Mouse (Mus musculus): ENCODE data around the gene Opn1sw. TPM values are rescaled to one million over a fixed set of nuclear protein-coding genes. Genes with fewer than 3 reads are reported as not detected.
A peak's percentile ranks its signal among the peaks of the same experiment; 100 is the strongest.
"Not testable (repeated sequence)": the region's sequence is repeated elsewhere in the genome, so short reads cannot be mapped to it uniquely, and the experiment has no call there.

Gene Opn1sw
- total RNA-seq, 2 experiments from 2014 or later, result 0.09 to 0.14 TPM

DNA sequence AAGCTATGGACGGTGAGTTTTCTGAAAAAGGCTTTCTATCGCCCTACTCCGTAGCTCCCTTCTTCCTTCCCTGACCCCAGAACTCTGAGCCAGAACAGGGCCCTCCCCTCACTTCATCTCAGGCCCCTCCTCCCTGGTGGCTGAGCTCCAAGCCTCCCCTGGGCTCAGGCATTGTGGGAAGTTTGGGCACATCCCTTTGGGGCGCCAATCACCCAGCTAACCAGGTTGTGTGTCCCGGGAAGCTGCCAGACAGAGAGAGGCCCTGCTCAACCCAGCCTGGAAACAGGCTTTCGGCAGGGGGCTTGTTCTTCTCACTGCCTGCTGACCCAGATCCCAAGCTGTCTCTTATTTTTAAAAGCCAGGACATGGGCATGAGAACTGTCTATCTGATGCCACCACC lies 9.3 kb upstream of the Opn1sw start:
- intact Hi-C loops (cut with DNase I; ENCODE audit: low total_unique reads), result loop anchor here (5.0 kb wide), 1 partner anchor 75 kb away; the partner anchor contains the start of gene Atp6v1fnb
- DNase-seq, result no peak

DNA sequence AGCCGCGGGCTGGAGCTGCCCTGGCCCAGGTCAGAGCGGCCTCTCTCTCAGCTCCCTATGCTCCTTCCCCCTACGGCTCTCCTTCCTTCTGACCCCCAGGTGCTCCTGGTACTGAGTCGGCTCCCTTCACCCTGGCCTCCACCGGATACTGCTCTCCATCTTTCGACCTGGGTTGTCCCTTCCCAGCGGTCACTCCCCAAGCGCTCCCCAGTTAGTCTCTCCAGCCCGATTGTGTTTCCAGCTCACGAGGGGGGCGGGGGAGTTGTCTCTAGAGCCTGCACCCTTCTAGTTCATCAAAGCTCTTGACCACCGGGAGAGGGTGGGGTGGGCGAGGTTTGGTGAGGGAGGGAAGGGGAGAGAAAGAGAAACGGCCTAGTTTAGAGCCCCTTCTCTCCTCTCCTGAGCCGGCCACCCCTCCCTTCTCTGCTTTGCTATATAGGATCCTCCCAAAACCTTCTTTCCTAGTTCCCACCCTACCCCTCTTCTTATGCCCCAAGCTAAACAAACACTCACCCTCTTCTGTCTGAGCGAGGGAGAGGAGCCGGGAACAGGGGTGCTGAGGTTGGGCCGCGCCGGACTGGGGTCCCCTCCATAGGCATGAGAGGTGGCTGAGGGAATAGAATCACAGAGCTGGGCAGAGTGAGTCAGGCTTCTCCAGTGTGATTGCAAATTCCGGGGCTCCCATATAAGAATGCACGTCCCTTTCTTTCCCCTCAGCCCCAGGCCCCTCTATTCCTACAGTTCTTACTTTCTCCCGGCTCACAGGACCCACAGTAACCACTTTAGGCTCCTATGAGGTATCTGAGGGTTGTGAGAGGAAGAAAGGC lies 8.7 kb upstream of the Opn1sw start:
- intact Hi-C loops (cut with DNase I; ENCODE audit: low total_unique reads), result loop anchor here (5.0 kb wide), 1 partner anchor 75 kb away; the partner anchor contains the start of gene Atp6v1fnb
- peak; percentile 10 for DNase-seq

DNA sequence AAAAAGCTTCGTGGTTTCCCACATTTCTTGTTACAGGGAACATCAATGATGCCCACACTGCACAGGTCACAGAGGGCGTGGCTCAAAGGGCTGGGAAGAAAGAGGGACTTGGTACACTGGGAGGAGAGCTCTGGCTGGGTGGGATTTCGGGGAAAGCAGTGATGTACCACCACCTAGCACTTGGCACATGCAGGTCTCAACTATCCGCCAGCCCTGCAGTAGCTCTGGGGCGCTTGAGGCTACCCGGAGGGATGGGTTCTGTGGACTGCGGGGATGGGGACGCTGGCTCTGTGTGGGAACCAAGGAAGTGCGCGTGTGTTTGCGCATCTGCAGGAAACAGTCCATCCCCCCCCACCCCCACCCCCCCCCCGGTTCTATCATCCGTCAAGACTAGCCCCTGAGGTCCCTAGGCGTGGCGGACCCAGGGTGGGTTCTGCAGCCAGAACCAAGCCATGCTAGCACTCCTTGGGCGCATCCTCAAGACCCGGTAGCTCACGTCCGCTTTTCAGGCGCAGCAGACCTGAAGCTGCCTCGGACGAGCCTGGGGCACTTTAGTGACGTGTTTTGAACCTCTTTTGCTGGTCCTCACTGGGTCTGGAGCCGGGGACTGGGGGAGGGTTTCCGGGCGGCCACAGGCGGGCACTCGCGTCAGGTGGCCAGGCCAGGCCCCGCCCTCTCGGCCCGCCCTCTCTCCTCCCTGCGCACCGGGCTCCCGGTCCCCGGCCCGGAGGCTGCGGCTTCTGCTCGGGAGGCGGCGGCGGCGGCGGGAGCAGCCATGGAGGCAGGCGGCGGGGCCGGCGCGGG lies 7.8 kb upstream of the Opn1sw start, which contains the start of gene Ccdc136:
TSS of gene Ccdc136 (plus strand) at position 400 of the 804 bp plus-strand sequence.
- intact Hi-C loops (cut with DNase I; ENCODE audit: low total_unique reads), result loop anchor here (5.0 kb wide), 1 partner anchor 76 kb away; the partner anchor contains the start of gene Atp6v1fnb
- DNase-seq, result peak; percentile 71

DNA sequence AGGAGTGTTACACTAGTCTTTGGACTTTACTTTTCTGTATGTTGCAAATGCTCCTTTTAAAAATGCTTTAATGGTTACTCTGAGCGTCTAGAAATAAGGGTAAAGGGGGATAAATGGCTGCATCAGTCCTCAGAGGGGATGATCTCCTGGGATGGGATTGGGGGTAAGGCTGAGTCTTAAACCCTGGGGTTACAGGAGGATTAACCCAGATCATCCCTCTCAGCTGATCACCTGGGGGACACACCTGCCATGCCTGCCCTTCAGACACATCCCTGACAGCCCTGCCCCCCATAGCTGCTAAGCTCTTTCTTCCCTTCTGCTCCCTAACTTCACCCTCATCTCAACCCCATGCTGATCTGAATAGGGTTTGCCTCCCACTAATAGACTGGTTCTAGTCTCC lies 6.0 kb upstream of the Opn1sw start:
- DNase-seq, result no peak
- intact Hi-C loops (cut with DNase I; ENCODE audit: low total_unique reads), result no loop called here

DNA sequence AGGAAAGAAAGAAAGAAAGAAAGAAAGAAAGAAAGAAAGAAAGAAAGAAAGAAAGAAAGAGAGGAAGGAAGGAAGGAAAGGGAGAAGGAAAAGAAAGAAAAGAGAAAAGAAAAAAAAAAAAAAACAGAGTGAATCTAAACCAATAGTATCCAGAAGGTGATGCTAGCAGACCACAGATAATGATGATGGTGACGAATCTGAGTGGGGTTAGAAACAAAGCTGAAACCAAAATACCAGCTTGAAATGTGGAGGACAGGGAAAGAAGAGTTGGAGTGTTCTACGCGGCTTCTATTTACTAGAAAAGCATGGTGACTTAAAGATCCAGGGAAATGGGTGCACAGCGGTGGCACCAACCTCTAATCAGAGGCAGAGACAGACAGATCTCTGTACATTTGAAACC lies 3.5 kb upstream of the Opn1sw start:
- no peak for DNase-seq
- intact Hi-C loops (cut with DNase I; ENCODE audit: low total_unique reads), result no loop called here

DNA sequence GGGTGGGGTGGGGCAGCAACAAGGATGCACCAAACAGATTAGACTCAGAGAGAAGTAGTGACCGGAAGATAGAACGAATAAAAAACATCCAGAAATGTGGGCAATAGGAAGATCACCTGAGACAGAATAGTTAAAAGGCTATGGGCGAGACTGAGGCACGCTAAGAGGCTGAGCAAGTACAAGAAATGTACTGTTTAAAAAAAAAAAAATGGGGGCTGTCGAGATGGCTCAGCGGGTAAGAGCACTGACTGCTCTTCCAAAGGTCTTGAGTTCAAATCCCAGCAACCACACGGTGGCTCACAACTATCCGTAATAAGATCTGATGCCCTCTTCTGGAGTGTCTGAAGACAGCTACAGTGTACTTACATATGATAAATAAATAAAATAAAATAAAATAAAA lies 3.0 kb upstream of the Opn1sw start:
- intact Hi-C loops (cut with DNase I; ENCODE audit: low total_unique reads), result not testable (repeated sequence)

DNA sequence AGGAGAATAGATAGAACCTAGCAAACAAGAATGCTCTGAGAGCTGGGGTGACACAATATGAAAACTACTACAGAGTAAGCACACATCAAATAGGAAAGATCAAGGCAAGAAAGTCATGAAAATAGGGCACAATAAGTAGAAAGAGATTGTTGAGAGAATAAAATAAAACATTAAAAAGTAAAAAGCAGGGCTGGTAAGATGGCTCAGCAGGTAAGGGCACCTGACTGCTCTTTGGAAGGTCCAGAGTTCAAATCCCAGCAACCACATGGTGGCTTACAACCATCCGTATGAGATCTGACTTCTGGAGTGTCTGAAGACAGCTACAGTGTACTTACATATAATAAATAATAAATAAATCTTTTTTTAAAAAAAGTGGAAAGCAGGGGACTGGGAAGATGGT lies 2.2 kb upstream of the Opn1sw start:
- intact Hi-C loops (cut with DNase I; ENCODE audit: low total_unique reads); DNase-seq: not testable (repeated sequence)

More for the DNA sequence above, 3.0 kb upstream of the Opn1sw start:
- DNase-seq, result not testable (repeated sequence)

DNA sequence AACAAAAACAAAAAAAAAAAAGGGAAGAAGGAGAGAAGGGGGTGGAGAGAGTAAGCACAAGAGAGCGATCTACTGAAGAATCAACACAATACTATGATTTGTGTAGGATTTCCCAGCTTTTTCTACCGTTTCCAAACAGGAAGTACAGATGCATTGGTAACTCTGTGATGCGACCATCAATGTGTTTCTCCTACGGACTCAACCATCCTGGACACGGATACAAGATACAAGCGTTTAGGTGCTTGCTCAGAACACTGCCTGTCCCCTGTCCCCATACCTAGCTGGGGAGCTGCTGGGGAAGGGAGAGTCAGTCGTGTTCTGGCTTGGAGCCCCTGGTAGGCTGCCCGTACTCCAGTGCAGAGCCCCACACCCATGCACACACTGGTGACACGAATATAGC lies 1.2 kb upstream of the Opn1sw start:
- intact Hi-C loops (cut with DNase I; ENCODE audit: low total_unique reads), result no loop called here

DNA sequence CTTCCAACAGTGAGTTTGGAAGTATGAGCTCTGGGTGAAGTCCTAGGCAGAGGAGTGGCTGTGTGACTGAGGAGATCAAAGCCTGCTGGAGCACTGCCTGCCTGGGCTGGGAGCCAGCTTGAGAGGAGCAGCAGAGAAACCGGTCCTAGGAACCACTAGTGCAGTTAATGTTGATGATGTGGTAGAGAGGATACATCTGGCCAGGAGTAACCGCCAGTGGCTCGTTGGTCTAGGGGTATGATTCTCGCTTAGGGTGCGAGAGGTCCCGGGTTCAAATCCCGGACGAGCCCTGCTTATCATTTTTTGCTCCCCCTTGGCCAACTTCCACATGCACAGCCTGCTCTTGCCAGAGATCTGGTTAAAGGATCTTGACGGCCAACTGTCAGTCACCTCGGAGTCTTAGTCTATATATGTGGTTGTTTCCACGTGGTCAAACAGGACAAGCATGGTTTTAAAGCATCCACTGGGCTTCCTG lies 375 bp upstream of the Opn1sw start:
- peak; percentile 96 for DNase-seq
- intact Hi-C loops (cut with DNase I; ENCODE audit: low total_unique reads), result no loop called here

More for the DNA sequence above, 1.2 kb upstream of the Opn1sw start:
- DNase-seq, result no peak

DNA sequence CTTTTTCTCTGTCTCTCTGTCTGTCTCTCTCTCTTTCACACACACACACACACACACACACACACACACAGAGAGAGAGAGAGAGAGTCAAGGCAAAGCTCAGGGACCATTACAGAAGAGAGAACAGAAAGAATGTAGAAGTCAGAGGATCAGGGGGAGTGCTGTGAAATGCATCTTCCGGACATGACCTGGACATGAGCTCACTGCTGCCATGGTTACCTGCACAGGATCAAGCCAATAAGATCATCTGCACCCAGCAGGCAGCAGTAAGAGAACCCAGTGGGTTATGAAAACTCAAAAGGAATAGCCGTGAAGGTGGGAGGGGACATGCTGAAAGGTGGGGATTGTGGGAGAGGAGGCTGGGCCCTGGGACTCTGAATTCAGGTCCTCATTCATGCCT lies 5.8 kb downstream of the Opn1sw start:
- intact Hi-C loops (cut with DNase I; ENCODE audit: low total_unique reads), result no loop called here
- no peak for DNase-seq

DNA sequence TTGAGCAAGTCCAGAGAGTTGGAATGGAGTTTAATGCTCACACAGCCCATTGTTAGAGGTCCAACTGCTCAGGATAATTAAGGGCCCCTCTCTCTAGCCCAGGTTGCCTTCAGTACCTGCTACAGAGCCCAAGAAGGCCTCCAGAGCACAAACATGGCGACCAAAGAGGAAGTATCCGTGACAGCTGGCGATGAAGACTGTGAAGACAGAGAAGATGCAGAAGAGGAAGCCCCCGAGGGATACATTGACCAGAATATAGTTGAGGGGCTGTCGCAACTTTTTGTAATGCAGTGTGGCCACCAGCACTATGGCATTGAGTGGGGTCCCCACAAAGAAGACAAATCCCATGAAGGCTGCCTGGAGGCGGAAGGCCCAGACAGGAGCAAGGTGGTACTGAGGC lies 8.3 kb downstream of the Opn1sw start:
- intact Hi-C loops (cut with DNase I; ENCODE audit: low total_unique reads), result no loop called here
- DNase-seq, result no peak

DNA sequence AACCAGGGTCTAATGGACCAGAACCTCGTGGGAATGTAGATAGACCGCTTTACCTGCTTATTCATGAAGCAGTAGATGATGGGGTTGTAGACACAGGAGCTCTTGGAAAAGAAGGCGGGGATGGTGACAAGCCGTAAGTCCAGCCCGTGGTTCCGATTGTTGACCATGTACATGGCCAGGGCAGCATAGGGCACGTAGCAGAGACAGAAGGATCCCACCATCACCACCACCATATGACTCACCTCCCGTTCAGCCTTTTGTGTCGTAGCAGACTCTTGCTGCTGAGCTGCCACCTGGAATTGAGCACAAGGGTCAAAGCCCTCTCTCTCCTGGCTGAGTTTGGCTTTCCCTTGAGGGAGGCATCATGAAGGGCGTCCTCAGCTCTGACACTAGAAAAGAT lies 9.6 kb downstream of the Opn1sw start:
- no peak for DNase-seq
- intact Hi-C loops (cut with DNase I; ENCODE audit: low total_unique reads), result no loop called here

DNA sequence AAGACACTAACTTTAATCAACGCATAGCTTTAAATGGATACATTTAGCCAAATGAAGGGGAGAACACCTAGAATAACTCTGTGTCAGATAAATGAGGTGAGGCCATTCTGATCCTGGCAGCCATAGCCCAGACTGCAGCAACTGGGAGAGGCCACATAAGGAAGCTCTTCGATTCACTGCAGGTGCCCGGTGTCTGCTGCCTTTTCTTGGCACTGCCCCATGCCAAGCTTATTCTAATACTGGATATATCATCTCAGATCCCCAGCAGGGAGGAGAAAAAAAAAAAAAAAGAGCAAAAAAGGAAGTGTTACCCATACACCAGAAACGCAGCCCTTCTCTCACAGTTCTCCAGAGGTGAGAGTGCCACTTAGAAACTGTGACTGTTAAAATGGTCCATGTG lies 10.9 kb downstream of the Opn1sw start:
- intact Hi-C loops (cut with DNase I; ENCODE audit: low total_unique reads), result no loop called here
- no peak for DNase-seq

DNA sequence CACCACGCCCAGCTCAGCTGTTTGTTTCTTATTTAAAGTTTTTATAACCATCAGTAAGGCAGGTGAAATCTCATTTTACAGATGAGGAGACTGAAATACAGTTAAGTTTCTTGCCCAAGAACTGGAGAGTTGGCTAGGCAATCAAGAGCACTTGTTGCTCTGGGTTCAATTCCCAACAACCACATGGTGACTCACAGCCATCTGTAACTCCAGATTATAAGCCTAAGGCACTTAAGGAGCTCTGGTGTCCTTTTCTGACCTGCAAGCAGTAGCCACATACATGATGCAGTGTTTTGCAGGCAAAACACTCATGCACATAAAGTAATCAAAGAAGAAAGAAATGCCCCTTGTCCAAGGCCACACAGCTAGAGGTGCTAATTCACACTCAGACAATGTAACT lies 23.0 kb downstream of the Opn1sw start:
- intact Hi-C loops (cut with DNase I; ENCODE audit: low total_unique reads), result no loop called here
- no peak for DNase-seq

DNA sequence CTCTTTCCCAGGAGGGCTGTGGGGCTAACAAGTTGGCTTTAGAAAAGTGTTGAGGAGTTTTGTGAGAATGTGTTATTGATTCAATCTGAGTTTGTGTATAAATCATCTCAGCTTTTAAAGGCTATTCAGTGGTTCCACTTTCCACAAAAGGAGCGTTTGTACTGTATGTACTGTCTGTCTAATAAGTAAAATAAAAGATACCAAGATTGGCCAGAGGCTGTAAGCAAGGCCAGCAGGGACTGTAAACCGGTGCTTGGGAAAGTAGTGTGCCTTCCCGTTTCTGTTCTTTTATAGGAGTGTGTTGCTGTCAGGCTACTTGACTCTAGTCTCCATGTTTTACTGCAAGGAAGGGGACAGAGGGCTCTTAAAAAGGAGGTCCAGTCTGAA lies 25.1 kb downstream of the Opn1sw start:
- no peak for DNase-seq
- intact Hi-C loops (cut with DNase I; ENCODE audit: low total_unique reads), result no loop called here

DNA sequence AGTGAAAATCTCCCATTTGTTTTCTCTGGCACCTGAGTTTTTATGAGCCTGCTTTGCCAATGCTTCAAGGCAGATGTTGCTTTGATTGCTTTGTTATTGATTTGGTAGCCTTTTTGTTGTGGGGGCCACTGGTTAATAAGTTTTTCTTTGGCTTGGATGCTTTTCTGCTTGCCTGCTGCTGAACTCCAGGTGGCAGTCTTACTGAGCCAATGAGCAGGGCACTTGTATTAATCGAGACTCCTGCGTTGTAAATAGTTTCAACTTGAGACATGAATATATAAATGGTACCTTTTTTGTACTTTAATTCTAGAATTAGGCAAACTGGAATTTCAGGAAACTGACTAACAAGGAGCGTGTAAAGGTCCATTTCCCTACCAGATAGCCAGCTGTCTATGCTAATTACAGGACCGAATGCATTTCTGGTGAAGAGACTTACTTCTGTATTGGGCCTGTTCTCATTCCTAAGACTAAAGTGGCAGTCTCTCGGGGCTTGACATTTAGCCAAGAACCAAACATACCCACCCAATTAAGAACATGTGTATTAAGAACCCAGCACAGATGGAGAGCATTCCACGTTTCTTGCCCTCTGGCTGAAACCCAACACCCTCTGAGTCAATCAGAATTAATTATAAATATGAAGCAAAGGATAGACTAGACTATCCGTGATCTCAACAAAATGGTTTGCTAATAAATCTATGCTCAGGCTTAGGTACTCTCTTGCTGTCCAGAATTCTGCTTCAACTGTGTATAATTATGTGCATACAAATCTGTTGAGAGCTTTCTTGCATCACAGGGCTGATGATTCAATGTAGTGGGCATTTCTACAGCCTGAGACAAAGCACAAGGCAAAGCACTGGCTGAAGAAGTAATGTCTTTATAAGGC lies 25.8 kb downstream of the Opn1sw start:
- intact Hi-C loops (cut with DNase I; ENCODE audit: low total_unique reads), result no loop called here
- no peak for DNase-seq

DNA sequence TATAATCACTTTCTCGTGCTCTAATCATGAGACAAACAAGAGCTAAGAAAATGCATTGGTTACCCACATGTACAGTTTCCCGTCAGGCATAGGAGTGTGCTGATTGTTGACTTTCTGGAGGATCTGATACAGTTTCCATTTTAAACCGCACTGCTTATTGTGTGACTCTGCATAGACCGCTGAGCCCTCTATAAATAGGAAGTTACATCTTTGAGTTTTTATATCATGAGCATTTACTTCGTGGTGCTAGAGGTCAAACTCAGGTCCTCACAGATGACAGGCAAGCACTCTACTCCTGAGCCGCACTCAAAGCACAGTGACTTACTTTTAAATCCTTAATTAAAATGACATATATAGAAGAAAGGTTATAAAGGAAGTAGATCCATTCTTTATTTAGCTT lies 28.1 kb downstream of the Opn1sw start:
- no peak for DNase-seq
- intact Hi-C loops (cut with DNase I; ENCODE audit: low total_unique reads), result no loop called here

DNA sequence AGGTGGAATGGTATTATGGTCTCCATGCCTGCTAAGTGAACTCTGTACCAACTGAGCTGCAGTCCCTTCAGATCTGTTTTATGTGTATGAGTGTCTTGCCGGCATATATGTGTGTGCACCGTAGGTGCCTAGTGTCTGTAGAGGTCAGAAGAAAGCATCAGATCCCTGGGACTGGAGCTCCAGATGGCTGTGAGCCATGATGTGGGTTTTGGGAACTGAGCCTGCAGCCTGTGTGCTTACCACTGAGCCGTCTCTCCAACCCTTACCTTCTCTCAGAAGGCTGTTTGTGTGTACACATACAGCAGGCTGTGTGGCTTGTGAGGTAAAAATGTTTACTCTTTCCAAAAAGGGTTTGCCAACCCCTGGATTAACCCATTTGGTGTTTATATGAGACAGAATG lies 28.9 kb downstream of the Opn1sw start:
- DNase-seq, result peak; percentile 26
- intact Hi-C loops (cut with DNase I; ENCODE audit: low total_unique reads), result no loop called here

DNA sequence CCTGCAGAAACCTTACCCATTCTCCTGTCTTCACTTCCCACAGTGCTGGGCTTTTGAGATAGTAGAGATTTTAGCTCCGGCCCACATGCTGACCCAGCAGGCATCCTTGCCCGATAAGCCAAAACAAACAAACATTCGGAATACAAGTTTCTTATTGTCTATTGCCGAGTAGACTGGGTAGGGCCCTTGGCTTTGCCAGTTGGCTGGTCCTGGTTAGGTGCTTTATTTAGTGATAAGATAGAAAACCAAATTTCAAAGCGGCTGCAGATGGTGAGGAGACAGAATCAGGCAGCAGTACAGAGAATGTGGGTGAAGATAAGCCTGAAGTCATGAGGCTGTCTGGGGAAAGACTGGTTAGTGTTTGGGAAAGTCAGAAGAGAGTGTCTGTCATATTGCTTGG lies 35.5 kb downstream of the Opn1sw start:
- DNase-seq, result no peak
- intact Hi-C loops (cut with DNase I; ENCODE audit: low total_unique reads), result no loop called here
